Mouse (Mus musculus) liver, embryonic 18 days (tissue): Measurements from ENCODE around the gene Gm14496. TPM values are rescaled to one million over a fixed set of nuclear protein-coding genes. Genes with fewer than 3 reads are reported as not detected.

ENCODE experiments used
- polyA plus RNA-seq: library from polyadenylated mRNA; depleted of rRNA; stranded (reverse); fragments of >200 nt; gene quantifications from 2 replicates; pipeline ENCODE4 v1.2.3, GENCODE M21; 2012; rRNA removed

Gene Gm14496
- not detected in 2 replicates for polyA plus RNA-seq

GRCm38 (mm10) chr2:181990829-181991228, at the start of gene Gm14496:
Gm14496 (plus strand) TSS chr2:181991129.

Other genes starting within 250 kb of the Gm14496 start
- gene Myt1, start 227.8 kb upstream of the Gm14496 start, polyA plus RNA-seq = 0.01 TPM in 1 of 2 replicates, not detected in the other
- 12.0 and 13.5 TPM in 2 replicates for gene Pcmtd2, start 153.3 kb upstream of the Gm14496 start, polyA plus RNA-seq
- gene Polr3k, start 126.8 kb upstream of the Gm14496 start, polyA plus RNA-seq = 8.8 and 9.3 TPM in 2 replicates